Mouse (Mus musculus) liver, embryonic 12.5 days (tissue): Measurements from ENCODE around the gene Fbf1. TPM values are rescaled to one million over a fixed set of nuclear protein-coding genes. Genes with fewer than 3 reads are reported as not detected.

Experiments used
- polyA plus RNA-seq: library from polyadenylated mRNA; unstranded; fragments of >200 nt; fragmentation: Nextera tagmentation; extraction: Ambion mirVana; gene quantifications from 2 replicates; pipeline ENCODE4 v1.2.1, GENCODE M21; 2016

The Fbf1 gene
- polyA plus RNA-seq, 1 experiment from 2014 or later: 14.3 TPM

Other genes with a start within 250 kb of the Fbf1 start
- 23.1 and 24.5 TPM in 2 replicates for gene Sap30bp, start 234.9 kb downstream of the Fbf1 start, polyA plus RNA-seq
- gene Recql5, start 234.7 kb downstream of the Fbf1 start, polyA plus RNA-seq: 14.9 and 17.6 TPM in 2 replicates
- gene Itgb4, start 193.5 kb downstream of the Fbf1 start, polyA plus RNA-seq: 0.31 and 0.44 TPM in 2 replicates
- 187 and 200 TPM in 2 replicates for gene Galk1, start 155.4 kb downstream of the Fbf1 start, polyA plus RNA-seq
- 816 and 835 TPM in 2 replicates for gene H3f3b, start 140.2 kb downstream of the Fbf1 start, polyA plus RNA-seq
- 18.7 and 20.2 TPM in 2 replicates for gene Unk, start 137.8 kb downstream of the Fbf1 start, polyA plus RNA-seq
- 48.9 and 50.1 TPM in 2 replicates for gene Unc13d, start 90.2 kb downstream of the Fbf1 start, polyA plus RNA-seq
- 76.4 and 77.8 TPM in 2 replicates for gene Wbp2, start 81.2 kb downstream of the Fbf1 start, polyA plus RNA-seq
- gene Trim47, start 41.0 kb downstream of the Fbf1 start, polyA plus RNA-seq: 6.2 TPM in 2 replicates
- 1.7 and 2.0 TPM in 2 replicates for gene Trim65, start 37.0 kb downstream of the Fbf1 start, polyA plus RNA-seq
- 76.7 and 81.5 TPM in 2 replicates for gene Mrpl38, start 29.3 kb downstream of the Fbf1 start, polyA plus RNA-seq
- gene Ten1, start 30.7 kb upstream of the Fbf1 start, polyA plus RNA-seq: 43.4 and 44.0 TPM in 2 replicates
- 15.3 and 19.7 TPM in 2 replicates for gene Acox1, start 30.9 kb upstream of the Fbf1 start, polyA plus RNA-seq
- 0.30 and 0.31 TPM in 2 replicates for gene Evpl, start 69.9 kb upstream of the Fbf1 start, polyA plus RNA-seq
- 66.4 and 66.8 TPM in 2 replicates for gene Srp68, start 106.1 kb upstream of the Fbf1 start, polyA plus RNA-seq
- not detected in 2 replicates for gene Galr2, start 112.8 kb upstream of the Fbf1 start, polyA plus RNA-seq
- 29.7 and 31.8 TPM in 2 replicates for gene Exoc7, start 139.1 kb upstream of the Fbf1 start, polyA plus RNA-seq
- 1.2 and 1.4 TPM in 2 replicates for gene Foxj1, start 167.2 kb upstream of the Fbf1 start, polyA plus RNA-seq
- 2.9 and 4.3 TPM in 2 replicates for gene Rnf157, start 244.9 kb upstream of the Fbf1 start, polyA plus RNA-seq